Mouse (Mus musculus): ENCODE data around the gene Klf13.

DNA sequence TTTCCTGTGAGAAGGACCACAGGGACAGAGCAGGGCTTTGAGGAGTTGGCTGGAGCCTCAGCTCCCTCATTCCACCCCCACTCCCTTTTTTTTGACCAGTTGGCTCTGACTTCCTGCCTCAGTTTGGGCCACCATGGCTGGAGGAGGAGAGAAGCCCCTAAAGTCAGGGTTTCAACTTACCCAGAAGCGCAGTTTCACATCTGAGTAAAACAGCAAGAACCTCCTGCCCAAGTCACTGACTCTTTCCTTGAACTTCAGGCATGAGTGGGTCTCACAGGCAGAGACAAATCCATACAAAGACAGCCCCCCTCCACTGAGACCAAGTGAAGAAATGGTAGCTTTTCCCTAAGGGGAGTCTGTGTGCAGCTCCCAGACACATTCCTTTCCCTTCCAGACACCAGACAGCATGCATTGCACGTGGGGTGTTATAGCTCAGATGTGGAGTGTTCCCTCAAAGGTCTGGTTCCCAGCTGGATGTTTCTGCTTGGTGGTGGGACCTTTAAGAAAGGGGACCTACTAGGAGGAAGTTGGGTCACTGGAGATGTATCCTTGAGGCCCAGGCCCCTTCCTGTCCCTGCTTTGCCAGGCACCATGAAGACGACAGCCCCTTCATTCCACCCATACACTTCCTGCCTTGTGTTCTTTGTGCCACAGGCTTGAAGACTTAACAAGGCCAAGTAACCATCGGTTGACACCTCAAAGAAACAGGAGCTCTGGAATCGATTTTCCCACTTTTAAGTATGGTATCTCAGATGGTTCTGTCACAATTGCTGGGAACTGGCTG is 27.1 kb upstream of the Klf13 start:
- TF ChIP-seq CTCF (IDR thresholded peaks at IDR 0.05; ENCODE audit: low read depth, low read length) = no peak
- TF ChIP-seq POLR2A (IDR thresholded peaks at IDR 0.05; ENCODE audit: borderline replicate concordance, low read depth, low read length) = no peak
